Mouse (Mus musculus): Measurements from ENCODE around the gene Vav2. TPM values are rescaled to one million over a fixed set of nuclear protein-coding genes. Genes with fewer than 3 reads are reported as not detected.
A peak's percentile ranks its signal among the peaks of the same experiment; 100 is the strongest.

Gene Vav2
- polyA plus RNA-seq, 1 experiment, result 19.2 TPM

- no peak for DNase-seq (ENCODE audit: extremely low spot score in 1 of 2, low spot score in 1 of 2)
Measured at GRCm38 (mm10) chr2:27327076-27327475, 99.8 kb downstream of the Vav2 start.

- DNase-seq (ENCODE audit: extremely low spot score in 1 of 2, low spot score in 1 of 2), result no peak
Measured at GRCm38 (mm10) chr2:27326357-27326756, 100.5 kb downstream of the Vav2 start.

GRCm38 (mm10) chr2:27324690-27325089 is 102.1 kb downstream of the Vav2 start:
- DNase-seq (ENCODE audit: extremely low spot score in 1 of 2, low spot score in 1 of 2), result no peak

- no peak for DNase-seq (ENCODE audit: extremely low spot score in 1 of 2, low spot score in 1 of 2)
Measured at GRCm38 (mm10) chr2:27321431-27321875, 105.4 kb downstream of the Vav2 start.

- no peak for DNase-seq (ENCODE audit: extremely low spot score in 1 of 2, low spot score in 1 of 2)
Measured at GRCm38 (mm10) chr2:27320820-27321219, 106.0 kb downstream of the Vav2 start.

- DNase-seq (ENCODE audit: extremely low spot score in 1 of 2, low spot score in 1 of 2), result no peak
Measured at GRCm38 (mm10) chr2:27318606-27319005, 108.2 kb downstream of the Vav2 start.

GRCm38 (mm10) chr2:27318197-27318596 is 108.6 kb downstream of the Vav2 start:
- no peak for DNase-seq (ENCODE audit: extremely low spot score in 1 of 2, low spot score in 1 of 2)

GRCm38 (mm10) chr2:27316167-27316566 is 110.7 kb downstream of the Vav2 start:
- no peak for DNase-seq (ENCODE audit: extremely low spot score in 1 of 2, low spot score in 1 of 2)

- no peak for DNase-seq (ENCODE audit: extremely low spot score in 1 of 2, low spot score in 1 of 2)
Measured at GRCm38 (mm10) chr2:27314269-27314668, 112.6 kb downstream of the Vav2 start.

- peak in 1 of 2 experiments; percentile 23 for DNase-seq (ENCODE audit: extremely low spot score in 1 of 2, low spot score in 1 of 2)
Measured at GRCm38 (mm10) chr2:27312500-27312899, 114.3 kb downstream of the Vav2 start.

- no peak for DNase-seq (ENCODE audit: extremely low spot score in 1 of 2, low spot score in 1 of 2)
Measured at GRCm38 (mm10) chr2:27311606-27312005, 115.2 kb downstream of the Vav2 start.

GRCm38 (mm10) chr2:27310908-27311307 is 115.9 kb downstream of the Vav2 start:
- DNase-seq (ENCODE audit: extremely low spot score in 1 of 2, low spot score in 1 of 2), result no peak

GRCm38 (mm10) chr2:27310221-27310620 is 116.6 kb downstream of the Vav2 start:
- DNase-seq (ENCODE audit: extremely low spot score in 1 of 2, low spot score in 1 of 2), result no peak

GRCm38 (mm10) chr2:27306628-27307027 is 120.2 kb downstream of the Vav2 start:
- no peak for DNase-seq (ENCODE audit: extremely low spot score in 1 of 2, low spot score in 1 of 2)

- no peak for DNase-seq (ENCODE audit: extremely low spot score in 1 of 2, low spot score in 1 of 2)
Measured at GRCm38 (mm10) chr2:27304741-27305140, 122.1 kb downstream of the Vav2 start.

GRCm38 (mm10) chr2:27304074-27304473 is 122.8 kb downstream of the Vav2 start:
- DNase-seq (ENCODE audit: extremely low spot score in 1 of 2, low spot score in 1 of 2), result no peak

GRCm38 (mm10) chr2:27301444-27302111 is 125.3 kb downstream of the Vav2 start:
- DNase-seq (ENCODE audit: extremely low spot score in 1 of 2, low spot score in 1 of 2), result no peak

GRCm38 (mm10) chr2:27300725-27301443 is 125.9 kb downstream of the Vav2 start:
- DNase-seq (ENCODE audit: extremely low spot score in 1 of 2, low spot score in 1 of 2), result no peak

GRCm38 (mm10) chr2:27296656-27297406 is 130.0 kb downstream of the Vav2 start:
- no peak for DNase-seq (ENCODE audit: extremely low spot score in 1 of 2, low spot score in 1 of 2)

- no peak for DNase-seq (ENCODE audit: extremely low spot score in 1 of 2, low spot score in 1 of 2)
Measured at GRCm38 (mm10) chr2:27294777-27295176, 132.1 kb downstream of the Vav2 start.

- peak; percentile 57 to 93 for DNase-seq (ENCODE audit: extremely low spot score in 1 of 2, low spot score in 1 of 2)
Measured at GRCm38 (mm10) chr2:27289019-27289418, 137.8 kb downstream of the Vav2 start.

All from frontal cortex, adult 2 months (tissue).